Mouse (Mus musculus) ES-Bruce4 (cell line): Measurements from ENCODE around the gene Ambra1. TPM values are rescaled to one million over a fixed set of nuclear protein-coding genes. Genes with fewer than 3 reads are reported as not detected.

Experiments used
- H3K27ac ChIP-seq: 2 replicates; pipeline ENCODE4 v1.5.1; 2012; ENCODE audit warnings: low read length, inconsistent platforms; ENCODE audit not compliant: insufficient read depth
- H3K27me3 ChIP-seq: 2 replicates; pipeline ENCODE4 v1.6.1; 2012; ENCODE audit warnings: mild to moderate bottlenecking, low read length, inconsistent platforms; ENCODE audit not compliant: control insufficient read depth, poor library complexity, insufficient read depth, severe bottlenecking
- H3K36me3 ChIP-seq: 2 replicates; pipeline ENCODE4 v1.6.1; 2012; ENCODE audit warnings: inconsistent platforms, mild to moderate bottlenecking, low read length, moderate library complexity; ENCODE audit not compliant: control insufficient read depth, poor library complexity, insufficient read depth, severe bottlenecking
- H3K4me1 ChIP-seq: one replicate; pipeline ENCODE4 v1.8.1; 2011; ENCODE audit warnings: low read length; ENCODE audit not compliant: control insufficient read depth, insufficient read depth
- H3K4me3 ChIP-seq: 2 replicates; pipeline ENCODE4 v1.5.1; 2011; ENCODE audit warnings: low read depth, mild to moderate bottlenecking, low read length
- H3K9ac ChIP-seq: 2 replicates; pipeline ENCODE4 v1.6.1; 2012; ENCODE audit warnings: low read depth, mild to moderate bottlenecking, inconsistent platforms; ENCODE audit not compliant: poor library complexity, severe bottlenecking
- H3K9me3 ChIP-seq: replicated peaks from 2 replicates; pipeline ENCODE4 v1.6.1; 2012; ENCODE audit warnings: mild to moderate bottlenecking, low read length, inconsistent platforms; ENCODE audit not compliant: control insufficient read depth, poor library complexity, insufficient read depth, severe bottlenecking
- CTCF ChIP-seq: IDR thresholded peaks from one replicate; pipeline ENCODE4 v1.8.1; 2011; ENCODE audit warnings: low read depth, low read length
- EP300 ChIP-seq: IDR thresholded peaks from 2 replicates; pipeline ENCODE4 v1.6.1; 2011; ENCODE audit warnings: low read depth, low read length; ENCODE audit not compliant: insufficient read depth
- POLR2A ChIP-seq: IDR thresholded peaks from one replicate; pipeline ENCODE4 v1.8.1; 2011; ENCODE audit warnings: low read length; ENCODE audit not compliant: insufficient read depth
- polyA plus RNA-seq: library from polyadenylated mRNA; stranded (reverse); fragments of >200 nt; gene quantifications from 2 replicates; pipeline ENCODE4 v1.2.4, GENCODE M21; 2011; ENCODE audit warnings: low read depth; ENCODE audit not compliant: missing spikeins, insufficient read depth, insufficient read length

The Ambra1 gene
- polyA plus RNA-seq, 1 experiment, result 43.1 TPM

- Histone ChIP-seq H3K4me1 (peaks cover 6% of the 10 kb centered on the region), H3K4me3 (peak within 1 kb of the TSS; percentile 61), H3K27ac (no peak within 1 kb of the TSS), H3K27me3 (peaks cover 9% of the 10 kb centered on the region; the same call in 1 of the 2 replicates), H3K9me3 (no peaks in the 10 kb centered on the region), H3K9ac (no peak within 1 kb of the TSS), H3K36me3 (no peaks in the 10 kb centered on the region)
- no peak for TF ChIP-seq EP300
- TF ChIP-seq CTCF, result no peak
- no peak for TF ChIP-seq POLR2A
Observed at GRCm38 (mm10) chr2:91926949-91927348, 197.0 kb downstream of the Ambra1 start, which contains the start of gene Chrm4. Gene Chrm4 (plus strand): TSS chr2:91927249.

- TF ChIP-seq CTCF, result peak; percentile 71
- no peak for TF ChIP-seq EP300
- Histone ChIP-seq H3K27me3 (0 out of 2 replicates have a peak, but pooled peaks cover under 1% of the 10 kb centered on the region), H3K9ac (no peak overlapping the region), H3K9me3 (no peaks in the 10 kb centered on the region), H3K4me3 (peak overlapping the region; percentile 61), H3K27ac (no peak overlapping the region), H3K36me3 (no peaks in the 10 kb centered on the region), H3K4me1 (peaks cover 6% of the 10 kb centered on the region)
Observed at GRCm38 (mm10) chr2:91927826-91928533, 198.0 kb downstream of the Ambra1 start.

DNA sequence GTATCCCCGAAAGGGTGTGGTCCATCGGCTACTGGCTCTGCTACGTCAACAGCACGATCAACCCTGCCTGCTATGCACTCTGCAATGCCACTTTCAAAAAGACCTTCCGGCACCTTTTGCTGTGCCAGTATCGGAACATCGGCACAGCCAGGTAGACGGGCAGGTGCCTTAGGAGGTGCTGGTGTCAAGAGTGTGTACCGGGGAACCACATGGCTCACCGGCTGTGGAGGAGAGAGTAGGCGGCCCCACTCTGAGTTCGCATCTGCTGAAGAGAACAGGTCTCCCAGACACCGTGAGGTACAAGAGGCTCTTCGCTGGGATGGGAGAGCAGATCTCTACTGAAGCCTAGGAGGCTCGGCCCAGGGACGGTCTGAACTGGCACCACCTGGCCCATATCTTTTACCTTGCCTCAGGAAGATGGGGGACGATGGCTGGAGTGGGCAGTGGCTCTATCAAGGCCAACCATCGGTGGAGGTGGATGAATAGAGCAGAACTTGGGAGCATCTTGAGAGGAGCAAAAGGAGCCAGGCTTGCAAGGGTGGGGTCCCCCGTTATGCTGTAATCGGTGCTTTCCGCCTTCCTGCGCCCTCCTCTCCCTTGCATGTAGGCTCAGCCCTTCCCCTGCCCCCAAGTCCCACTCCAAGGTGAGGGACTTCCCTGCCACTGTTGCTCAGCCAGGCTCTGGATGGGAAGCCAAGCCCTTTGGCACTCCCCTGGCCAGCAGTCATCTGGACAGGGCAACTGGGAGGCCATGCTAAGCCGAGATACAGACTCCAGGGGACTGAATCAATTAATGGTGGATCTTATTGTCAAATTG lies 198.8 kb downstream of the Ambra1 start:
- Histone ChIP-seq H3K4me1 (peaks cover 8% of the 10 kb centered on the region), H3K27me3 (no peaks in the 10 kb centered on the region), H3K9me3 (no peaks in the 10 kb centered on the region), H3K4me3 (peak overlapping the region; percentile 57), H3K36me3 (no peaks in the 10 kb centered on the region), H3K27ac (no peak overlapping the region), H3K9ac (no peak overlapping the region)
- TF ChIP-seq POLR2A (no peak), EP300 (no peak), CTCF (no peak)

DNA sequence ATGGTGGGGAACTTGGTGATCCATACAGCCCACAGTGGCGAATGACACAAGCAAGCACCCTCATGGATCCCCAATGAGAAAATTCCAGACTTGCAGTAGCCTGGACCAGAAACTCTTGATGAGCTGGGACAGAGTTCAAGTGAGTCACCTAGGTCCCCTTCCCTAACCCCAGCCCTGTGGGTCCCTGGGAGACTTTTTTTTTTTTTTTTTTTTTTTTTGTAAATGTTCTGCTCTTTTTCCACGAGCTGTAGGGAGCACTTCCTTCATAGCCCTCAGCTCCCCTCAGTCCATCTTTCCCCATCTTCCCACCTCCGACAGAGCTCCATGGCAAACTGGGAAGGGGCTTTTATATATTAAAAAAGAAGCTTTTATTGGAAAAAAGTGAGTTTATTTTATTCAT lies 199.5 kb downstream of the Ambra1 start:
- no peaks in the 10 kb centered on the region for H3K27me3 ChIP-seq
- peaks cover 8% of the 10 kb centered on the region for H3K4me1 ChIP-seq
- H3K36me3 ChIP-seq, result no peaks in the 10 kb centered on the region
- no peaks in the 10 kb centered on the region for H3K9me3 ChIP-seq
- H3K4me3 ChIP-seq, result no peak overlapping the region
- H3K9ac ChIP-seq, result peak overlapping the region; percentile 46; the same call in 1 of the 2 replicates
- TF ChIP-seq POLR2A (no peak), EP300 (no peak), CTCF (no peak)
- no peak overlapping the region for H3K27ac ChIP-seq

- TF ChIP-seq POLR2A (no peak), EP300 (no peak), CTCF (peak; percentile 82)
- Histone ChIP-seq H3K9ac (peak overlapping the region; percentile 46), H3K9me3 (no peaks in the 10 kb centered on the region), H3K4me1 (peaks cover 12% of the 10 kb centered on the region), H3K27ac (no peak overlapping the region), H3K4me3 (peak overlapping the region; percentile 86), H3K36me3 (no peaks in the 10 kb centered on the region), H3K27me3 (no peaks in the 10 kb centered on the region)
Observed at GRCm38 (mm10) chr2:91929936-91930335, 200.0 kb downstream of the Ambra1 start.
